In genomic region chr15:93263566-93263965, GRCm38 (mm10) we compare ENCODE assay signal across 31 mouse cellular contexts.
"Had no signal": no experiment of that assay in that cellular context is flagged by ENCODE, and none has a peak within 500 bp of the region (broad histone marks: within the 10 kb centered on the region; RNA-seq: fewer than 3 reads in every experiment).

No protein-coding gene starts in this region.

- H3K4me3 ChIP-seq: limb, embryonic 10.5 days; limb, embryonic 12.5 days; limb, embryonic 13.5 days; limb, embryonic 15.5 days; liver, embryonic 12.5 days; liver, embryonic 13.5 days; liver, embryonic 15.5 days; lung, embryonic 15.5 days; megakaryocyte, embryonic 14.5 days; midbrain, embryonic 10.5 days; midbrain, embryonic 12.5 days; midbrain, embryonic 13.5 days; midbrain, embryonic 15.5 days; myocyte; neural tube, embryonic 12.5 days had no signal

- H3K27me3 ChIP-seq: limb, embryonic 12.5 days; limb, embryonic 13.5 days; limb, embryonic 15.5 days; liver, embryonic 12.5 days; liver, embryonic 13.5 days; liver, embryonic 15.5 days; lung, embryonic 15.5 days; megakaryocyte, embryonic 14.5 days; midbrain, embryonic 12.5 days; midbrain, embryonic 13.5 days; midbrain, embryonic 15.5 days; neural tube, embryonic 12.5 days had no signal

- ATAC-seq: liver, embryonic 12.5 days; liver, postnatal 0 days; lung, postnatal 0 days; midbrain, embryonic 13.5 days; midbrain, embryonic 15.5 days; midbrain, embryonic 16.5 days had no signal

- H3K4me1 ChIP-seq: midbrain, embryonic 15.5 days; neural tube, embryonic 12.5 days had no signal

- H3K9ac ChIP-seq: limb, embryonic 12.5 days; limb, embryonic 13.5 days; limb, embryonic 15.5 days; liver, embryonic 12.5 days; liver, embryonic 13.5 days; liver, embryonic 14.5 days; liver, embryonic 15.5 days; liver, postnatal 0 days; lung, embryonic 14.5 days; lung, embryonic 15.5 days; midbrain, embryonic 12.5 days; midbrain, embryonic 13.5 days; midbrain, embryonic 15.5 days; neural tube, embryonic 12.5 days had no signal

- H3K9me3 ChIP-seq: limb, embryonic 10.5 days; limb, embryonic 12.5 days; limb, embryonic 13.5 days; limb, embryonic 15.5 days; liver, embryonic 12.5 days; liver, embryonic 13.5 days; liver, embryonic 15.5 days; lung, embryonic 15.5 days; megakaryocyte, embryonic 14.5 days; midbrain, embryonic 10.5 days; midbrain, embryonic 12.5 days; midbrain, embryonic 13.5 days; midbrain, embryonic 15.5 days; neural tube, embryonic 12.5 days had no signal

- H3K27ac ChIP-seq: limb, embryonic 10.5 days; limb, embryonic 12.5 days; limb, embryonic 13.5 days; limb, embryonic 15.5 days; liver, embryonic 12.5 days; liver, embryonic 13.5 days; liver, embryonic 14.5 days; liver, embryonic 15.5 days; lung, embryonic 15.5 days; macrophage; midbrain, embryonic 10.5 days; midbrain, embryonic 12.5 days; midbrain, embryonic 13.5 days; midbrain, embryonic 15.5 days; neural tube, embryonic 12.5 days had no signal

- DNase-seq: left cerebral cortex, postnatal 4 days; liver; liver, embryonic 13.5 days; liver, postnatal 0 days; lung, adult 18-20 months; lung, adult 2 months; lung, postnatal 10 days; lung, postnatal 14 days; lung, postnatal 36 days; lung, postnatal 4 days had no signal

- H3K4me2 ChIP-seq: limb, embryonic 12.5 days; limb, embryonic 13.5 days; limb, embryonic 15.5 days; liver, embryonic 11.5 days; liver, embryonic 12.5 days; liver, embryonic 13.5 days; liver, embryonic 15.5 days; lung, embryonic 14.5 days; lung, embryonic 15.5 days; midbrain, embryonic 11.5 days; midbrain, embryonic 12.5 days; midbrain, embryonic 13.5 days; midbrain, embryonic 15.5 days; neural tube, embryonic 12.5 days had no signal

- H3K36me3 ChIP-seq: midbrain, embryonic 15.5 days had no signal
